Mouse (Mus musculus) liver, embryonic 14.5 days (tissue): ENCODE results near the gene Unc13b.

ENCODE experiments used
- CTCF ChIP-seq: IDR thresholded peaks from 2 replicates; pipeline ENCODE4 v1.5.1; 2016; ENCODE audit warnings: antibody characterized with exemption, low read depth, control low read depth
- EP300 ChIP-seq: IDR thresholded peaks from 2 replicates; pipeline ENCODE4 v1.6.1; 2016; ENCODE audit warnings: antibody characterized with exemption, low read depth

DNA sequence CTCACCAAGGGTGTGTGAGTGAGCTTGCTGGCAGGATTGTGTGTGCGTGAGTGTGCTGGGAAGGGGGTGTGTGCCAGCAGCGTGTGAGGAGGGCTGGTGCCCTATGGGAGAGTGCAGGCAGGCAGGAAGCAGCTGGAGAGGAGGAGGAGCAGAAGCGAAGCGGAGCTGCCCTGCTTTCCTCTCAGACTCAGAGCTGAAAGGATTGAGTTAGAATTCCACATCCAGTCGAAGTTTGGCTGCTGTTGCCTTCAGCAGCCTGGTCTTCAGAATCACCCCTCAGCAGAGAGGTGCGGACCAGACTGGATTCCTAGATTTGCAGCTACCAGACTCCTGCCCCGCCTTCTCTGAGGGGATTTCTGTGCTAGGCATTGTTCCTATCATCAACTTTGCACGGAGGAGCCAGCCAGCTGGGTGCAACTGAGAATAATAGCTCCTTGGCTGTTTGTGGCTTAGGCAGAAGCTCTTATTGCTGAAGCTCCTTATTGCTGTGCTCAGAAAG lies 150.4 kb downstream of the Unc13b start:
- TF ChIP-seq CTCF (no peak), EP300 (no peak)
